Mouse (Mus musculus) small intestine, adult 2 months (tissue): Measurements from ENCODE around the gene Rhov. TPM values are rescaled to one million over a fixed set of nuclear protein-coding genes. Genes with fewer than 3 reads are reported as not detected.
A peak's percentile ranks its signal among the peaks of the same experiment; 100 is the strongest.

Experiments
- H3K27ac ChIP-seq: fragments of 200-500 bp; 2 replicates; pipeline ENCODE4 v1.5.1; 2012; ENCODE audit warnings: low read depth, low read length, control low read depth, inconsistent platforms; ENCODE audit not compliant: insufficient read depth
- H3K27me3 ChIP-seq: fragments of 200-500 bp; 2 replicates; pipeline ENCODE4 v1.6.1; 2012; ENCODE audit warnings: mild to moderate bottlenecking, moderate library complexity, low read length, inconsistent platforms; ENCODE audit not compliant: control insufficient read depth, insufficient read depth
- H3K36me3 ChIP-seq: fragments of 200-500 bp; 2 replicates; pipeline ENCODE4 v1.6.1; 2012; ENCODE audit warnings: mild to moderate bottlenecking, low read length, control low read depth, inconsistent platforms; ENCODE audit not compliant: control insufficient read depth, insufficient read depth
- H3K4me1 ChIP-seq: fragments of 200-500 bp; 2 replicates; pipeline ENCODE4 v1.6.1; 2012; ENCODE audit warnings: low read length, inconsistent platforms, mixed read lengths; ENCODE audit not compliant: control insufficient read depth, insufficient read depth, insufficient read length
- H3K4me3 ChIP-seq: fragments of 200-500 bp; 2 replicates; pipeline ENCODE4 v1.5.1; 2012; ENCODE audit warnings: low read depth, mild to moderate bottlenecking, control low read depth, inconsistent platforms, low read length, moderate library complexity
- CTCF ChIP-seq: fragments of 200-500 bp; IDR thresholded peaks from 2 replicates; pipeline ENCODE4 v1.5.1; 2012; ENCODE audit warnings: low read depth, mild to moderate bottlenecking, control low read depth, inconsistent platforms, low read length, moderate library complexity, mixed read lengths; ENCODE audit not compliant: insufficient replicate concordance, insufficient read length; ENCODE audit errors: extremely low read depth
- POLR2A ChIP-seq: fragments of 200-500 bp; IDR thresholded peaks from 2 replicates; pipeline ENCODE4 v1.6.1; 2012; ENCODE audit warnings: low read depth, mild to moderate bottlenecking, control low read depth, inconsistent platforms, low read length, moderate library complexity
- WGBS: fragments of 180-500 bp; shearing (Covaris S2); methylation state at CpG from one replicate; pipeline ENCODE4 v1.1.7; 2018; 5-methylcytosine and 5-hydroxymethylcytosine counted together
- polyA plus RNA-seq: library from polyadenylated mRNA; depleted of rRNA; stranded (reverse); fragments of >200 nt; gene quantifications from 2 replicates; pipeline ENCODE4 v1.2.3, GENCODE M21; 2012

Gene Rhov
- polyA plus RNA-seq, 1 experiment = 3.0 TPM

- H3K27me3 ChIP-seq = no peaks in the 10 kb centered on the region
- TF ChIP-seq POLR2A = no peak
- peak; percentile 87; the same call in 1 of the 2 replicates for TF ChIP-seq CTCF
- peak overlapping the region; percentile 75 for H3K27ac ChIP-seq
- H3K4me1 ChIP-seq = peaks cover 27% of the 10 kb centered on the region
- H3K36me3 ChIP-seq = peaks cover 43% of the 10 kb centered on the region
- H3K4me3 ChIP-seq = no peak overlapping the region
- 30% methylated on average over 5 of the region's 5 CpGs for WGBS
These were observed 27.3 kb upstream of the Rhov start for GRCm38 (mm10) chr2:119298330-119298729.

GRCm38 (mm10) chr2:119297506-119297905, 26.4 kb upstream of the Rhov start:
- H3K27me3 ChIP-seq = no peaks in the 10 kb centered on the region
- H3K36me3 ChIP-seq = peaks cover 52% of the 10 kb centered on the region
- H3K4me3 ChIP-seq = no peak overlapping the region
- H3K4me1 ChIP-seq = peaks cover 27% of the 10 kb centered on the region
- H3K27ac ChIP-seq = no peak overlapping the region
- WGBS = 93% methylated on average over 19 of the region's 19 CpGs
- TF ChIP-seq POLR2A (no peak), CTCF (no peak)

DNA sequence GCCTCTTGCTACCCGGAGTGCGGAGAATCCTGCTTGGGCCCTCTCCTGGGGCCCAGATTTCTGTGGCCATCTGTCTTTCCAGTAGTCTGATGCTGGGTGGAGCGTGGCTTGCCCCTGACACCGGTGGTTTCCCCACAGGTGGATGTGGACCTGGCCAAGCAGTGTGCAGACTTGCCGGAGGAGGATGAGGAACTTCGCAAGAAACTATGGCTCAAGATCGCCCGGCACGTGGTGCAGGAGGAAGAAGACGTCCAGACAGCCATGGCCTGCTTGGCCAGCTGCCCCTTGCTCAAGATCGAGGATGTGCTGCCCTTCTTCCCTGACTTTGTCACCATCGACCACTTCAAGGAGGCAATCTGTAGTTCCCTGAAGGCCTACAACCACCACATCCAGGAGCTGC, 25.7 kb upstream of the Rhov start:
- no peak overlapping the region for H3K4me3 ChIP-seq
- no peaks in the 10 kb centered on the region for H3K27me3 ChIP-seq
- no peak overlapping the region for H3K27ac ChIP-seq
- peaks cover 27% of the 10 kb centered on the region for H3K4me1 ChIP-seq
- TF ChIP-seq POLR2A (no peak), CTCF (no peak)
- peaks cover 56% of the 10 kb centered on the region for H3K36me3 ChIP-seq
- WGBS = 90% methylated on average over 12 of the region's 12 CpGs

DNA sequence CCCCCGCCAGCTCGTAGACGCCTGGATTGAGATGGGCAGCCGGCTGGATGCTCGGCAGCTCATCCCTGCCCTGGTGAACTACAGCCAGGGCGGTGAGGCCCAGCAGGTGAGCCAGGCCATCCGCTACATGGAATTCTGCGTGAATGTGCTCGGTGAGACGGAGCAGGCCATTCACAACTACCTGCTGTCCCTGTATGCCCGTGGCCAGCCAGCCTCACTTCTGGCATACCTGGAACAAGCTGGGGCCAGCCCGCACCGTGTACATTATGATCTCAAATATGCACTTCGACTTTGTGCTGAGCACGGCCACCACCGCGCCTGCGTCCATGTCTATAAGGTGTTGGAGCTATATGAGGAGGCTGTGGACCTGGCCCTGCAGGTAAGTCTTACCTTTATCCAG, 23.3 kb upstream of the Rhov start:
- Histone ChIP-seq H3K4me3 (no peak overlapping the region), H3K27me3 (no peaks in the 10 kb centered on the region), H3K27ac (no peak overlapping the region), H3K36me3 (peaks cover 71% of the 10 kb centered on the region), H3K4me1 (peaks cover 16% of the 10 kb centered on the region)
- WGBS = 91% methylated on average over 18 of the region's 18 CpGs
- TF ChIP-seq POLR2A (no peak), CTCF (no peak)

- Histone ChIP-seq H3K4me3 (no peak overlapping the region), H3K4me1 (peaks cover 13% of the 10 kb centered on the region), H3K36me3 (peaks cover 70% of the 10 kb centered on the region), H3K27me3 (no peaks in the 10 kb centered on the region), H3K27ac (no peak overlapping the region)
- no peak for TF ChIP-seq CTCF
- TF ChIP-seq POLR2A = no peak
- 92% methylated on average over 34 of the region's 34 CpGs for WGBS
These were observed 22.8 kb upstream of the Rhov start for GRCm38 (mm10) chr2:119293776-119294390.

GRCm38 (mm10) chr2:119293311-119293710, 22.2 kb upstream of the Rhov start:
- Histone ChIP-seq H3K27ac (no peak overlapping the region), H3K27me3 (no peaks in the 10 kb centered on the region), H3K4me3 (no peak overlapping the region), H3K4me1 (peaks cover 8% of the 10 kb centered on the region), H3K36me3 (peaks cover 68% of the 10 kb centered on the region)
- TF ChIP-seq CTCF (no peak), POLR2A (no peak)
- 94% methylated on average over 17 of the region's 17 CpGs for WGBS

DNA sequence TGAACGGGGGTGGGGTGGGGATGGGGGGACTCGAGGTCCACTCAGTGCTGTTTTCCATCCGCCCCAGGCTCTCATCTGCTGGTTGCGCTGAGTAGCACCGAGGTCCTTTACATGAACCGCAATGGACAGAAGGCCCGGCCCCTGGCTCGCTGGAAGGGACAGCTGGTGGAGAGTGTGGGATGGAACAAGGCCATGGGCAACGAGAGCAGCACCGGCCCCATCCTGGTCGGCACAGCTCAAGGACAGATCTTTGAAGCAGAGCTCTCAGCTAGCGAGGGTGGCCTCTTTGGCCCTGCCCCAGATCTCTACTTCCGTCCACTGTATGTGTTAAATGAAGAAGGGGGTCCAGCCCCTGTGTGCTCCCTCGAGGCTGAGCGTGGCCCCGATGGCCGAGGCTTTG, 21.8 kb upstream of the Rhov start:
- Histone ChIP-seq H3K4me3 (no peak overlapping the region), H3K36me3 (peaks cover 64% of the 10 kb centered on the region), H3K27ac (no peak overlapping the region), H3K4me1 (peaks cover 6% of the 10 kb centered on the region), H3K27me3 (no peaks in the 10 kb centered on the region)
- TF ChIP-seq POLR2A (no peak), CTCF (no peak)
- WGBS = 92% methylated on average over 17 of the region's 17 CpGs
